Mouse (Mus musculus): ENCODE measurements at regions not wholly inside any gene's neighbourhood (a gene's known extent, or its start where the extent isn't known, plus 50 kb on each side); places are given as distances from the start of the nearest gene placed in this dataset.
A peak's percentile ranks its signal among the peaks of the same experiment; 100 is the strongest.

- DNase-seq, result no peak
Measured at GRCm38 (mm10) chr3:21403551-21403950, 672.9 kb upstream of the Tbl1xr1 start.

- DNase-seq, result no peak
Measured at GRCm38 (mm10) chr3:21404058-21404457, 672.4 kb upstream of the Tbl1xr1 start.

GRCm38 (mm10) chr3:21407077-21407476 is 669.4 kb upstream of the Tbl1xr1 start:
- no peak for DNase-seq

GRCm38 (mm10) chr3:21412010-21412409 is 664.4 kb upstream of the Tbl1xr1 start:
- no peak for DNase-seq

GRCm38 (mm10) chr3:21423139-21423538 is 653.3 kb upstream of the Tbl1xr1 start:
- no peak for DNase-seq

- no peak for DNase-seq
Measured at GRCm38 (mm10) chr3:21426538-21426937, 649.9 kb upstream of the Tbl1xr1 start.

- no peak for DNase-seq
Measured at GRCm38 (mm10) chr3:21427408-21428031, 648.9 kb upstream of the Tbl1xr1 start.

GRCm38 (mm10) chr3:21428120-21428519 is 648.3 kb upstream of the Tbl1xr1 start:
- DNase-seq, result no peak

GRCm38 (mm10) chr3:21464245-21464644 is 612.2 kb upstream of the Tbl1xr1 start:
- DNase-seq, result no peak

GRCm38 (mm10) chr3:21466113-21466645 is 610.3 kb upstream of the Tbl1xr1 start:
- peak; percentile 16 for DNase-seq

- no peak for DNase-seq
Measured at GRCm38 (mm10) chr3:21477366-21477765, 599.1 kb upstream of the Tbl1xr1 start.

GRCm38 (mm10) chr3:21479021-21479795 is 597.2 kb upstream of the Tbl1xr1 start:
- no peak for DNase-seq

- no peak for DNase-seq
Measured at GRCm38 (mm10) chr3:21479846-21480245, 596.6 kb upstream of the Tbl1xr1 start.

GRCm38 (mm10) chr3:21484052-21484451 is 592.4 kb upstream of the Tbl1xr1 start:
- DNase-seq, result no peak

- DNase-seq, result no peak
Measured at GRCm38 (mm10) chr3:21485454-21485853, 591.0 kb upstream of the Tbl1xr1 start.

GRCm38 (mm10) chr3:21489547-21489946 is 586.9 kb upstream of the Tbl1xr1 start:
- DNase-seq, result no peak

GRCm38 (mm10) chr3:21492413-21492812 is 584.0 kb upstream of the Tbl1xr1 start:
- DNase-seq, result no peak

- no peak for DNase-seq
Measured at GRCm38 (mm10) chr3:21493384-21493783, 583.1 kb upstream of the Tbl1xr1 start.

- DNase-seq, result no peak
Measured at GRCm38 (mm10) chr3:21494904-21495303, 581.5 kb upstream of the Tbl1xr1 start.

GRCm38 (mm10) chr3:21495651-21496050 is 580.8 kb upstream of the Tbl1xr1 start:
- no peak for DNase-seq

GRCm38 (mm10) chr3:21496166-21496565 is 580.3 kb upstream of the Tbl1xr1 start:
- DNase-seq, result no peak

- no peak for DNase-seq
Measured at GRCm38 (mm10) chr3:21497011-21497410, 579.4 kb upstream of the Tbl1xr1 start.

- no peak for DNase-seq
Measured at GRCm38 (mm10) chr3:21507655-21508054, 568.8 kb upstream of the Tbl1xr1 start.

- no peak for DNase-seq
Measured at GRCm38 (mm10) chr3:21512081-21512480, 564.4 kb upstream of the Tbl1xr1 start.

Measured in cerebellum, adult 9-11 months (tissue).